Mouse (Mus musculus) olfactory bulb, adult 2 months (tissue): ENCODE data around the gene Bsx. TPM values are rescaled to one million over a fixed set of nuclear protein-coding genes. Genes with fewer than 3 reads are reported as not detected.

ENCODE experiments used
- H3K27ac ChIP-seq: fragments of 200-500 bp; 2 replicates; pipeline ENCODE4 v1.5.1; 2012; ENCODE audit warnings: low read depth, low read length; ENCODE audit not compliant: insufficient read depth
- H3K4me1 ChIP-seq: fragments of 200-500 bp; 2 replicates; pipeline ENCODE4 v1.6.1; 2012; ENCODE audit warnings: low read length; ENCODE audit not compliant: control insufficient read depth, insufficient read depth
- H3K4me3 ChIP-seq: fragments of 200-500 bp; 2 replicates; pipeline ENCODE4 v1.5.1; 2012; ENCODE audit warnings: mild to moderate bottlenecking, low read depth, low read length, moderate library complexity; ENCODE audit not compliant: insufficient read depth
- CTCF ChIP-seq: fragments of 200-500 bp; IDR thresholded peaks from 2 replicates; pipeline ENCODE4 v1.5.1; 2012; ENCODE audit warnings: low read depth, mild to moderate bottlenecking, low read length, moderate library complexity; ENCODE audit not compliant: insufficient read depth
- POLR2A ChIP-seq: fragments of 200-500 bp; IDR thresholded peaks from 2 replicates; pipeline ENCODE4 v1.6.1; 2012; ENCODE audit warnings: mild to moderate bottlenecking, low read depth, low read length, moderate library complexity; ENCODE audit not compliant: insufficient read depth
- WGBS: fragments of 180-500 bp; shearing (Covaris S2); methylation state at CpG from one replicate; pipeline ENCODE4 v1.1.7; 2018; 5-methylcytosine and 5-hydroxymethylcytosine counted together
- polyA plus RNA-seq: library from polyadenylated mRNA; stranded (reverse); fragments of >200 nt; gene quantifications from 2 replicates; pipeline ENCODE4 v1.2.4, GENCODE M21; 2012; ENCODE audit warnings: low replicate concordance; ENCODE audit not compliant: missing spikeins, insufficient read depth, insufficient read length

Bsx gene
- polyA plus RNA-seq, 1 experiment, result not detected

DNA sequence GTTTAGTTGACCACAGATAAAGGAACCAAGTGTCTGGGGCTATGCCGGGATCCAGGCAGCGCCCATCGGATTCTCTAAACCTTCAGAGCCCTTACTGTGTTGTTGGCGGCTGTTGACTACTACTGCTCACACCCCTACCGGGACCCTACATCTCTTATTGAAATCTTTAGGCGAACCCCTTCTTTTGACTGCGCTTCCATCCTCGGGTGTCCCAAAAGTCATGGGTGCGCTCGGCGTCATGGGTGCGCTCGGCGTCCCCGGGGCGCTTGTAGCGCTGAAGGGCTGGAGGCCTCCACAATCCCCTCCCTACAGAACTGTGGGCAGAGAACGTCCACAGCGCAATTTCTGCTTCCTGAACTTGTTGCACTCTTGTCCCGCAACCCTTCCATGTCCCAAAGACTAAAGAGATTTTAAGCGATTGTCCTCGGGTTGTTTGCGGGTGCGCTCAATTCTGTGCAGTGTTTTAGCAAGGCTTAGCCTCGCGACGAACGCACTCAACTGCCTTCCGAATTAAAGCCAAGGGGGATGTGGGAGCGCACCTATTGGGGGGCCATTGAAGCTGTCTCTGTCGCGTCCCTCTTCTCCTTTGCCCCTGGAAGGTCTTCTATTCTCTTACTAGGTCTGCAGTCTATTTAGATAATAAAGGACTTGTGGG is 4.5 kb downstream of the Bsx start:
- H3K4me3 ChIP-seq, result no peak overlapping the region
- peaks cover 6% of the 10 kb centered on the region for H3K4me1 ChIP-seq
- 3% methylated on average over 32 of the region's 32 CpGs for WGBS
- TF ChIP-seq POLR2A (no peak), CTCF (no peak)
- no peak overlapping the region for H3K27ac ChIP-seq

- no peak overlapping the region for H3K4me3 ChIP-seq
- TF ChIP-seq CTCF, result no peak
- no peak for TF ChIP-seq POLR2A
- WGBS, result 3% methylated on average over 14 of the region's 14 CpGs
- no peak overlapping the region for H3K27ac ChIP-seq
- H3K4me1 ChIP-seq, result peaks cover 6% of the 10 kb centered on the region
Measured at GRCm38 (mm10) chr9:40878998-40879397, 5.1 kb downstream of the Bsx start.

DNA sequence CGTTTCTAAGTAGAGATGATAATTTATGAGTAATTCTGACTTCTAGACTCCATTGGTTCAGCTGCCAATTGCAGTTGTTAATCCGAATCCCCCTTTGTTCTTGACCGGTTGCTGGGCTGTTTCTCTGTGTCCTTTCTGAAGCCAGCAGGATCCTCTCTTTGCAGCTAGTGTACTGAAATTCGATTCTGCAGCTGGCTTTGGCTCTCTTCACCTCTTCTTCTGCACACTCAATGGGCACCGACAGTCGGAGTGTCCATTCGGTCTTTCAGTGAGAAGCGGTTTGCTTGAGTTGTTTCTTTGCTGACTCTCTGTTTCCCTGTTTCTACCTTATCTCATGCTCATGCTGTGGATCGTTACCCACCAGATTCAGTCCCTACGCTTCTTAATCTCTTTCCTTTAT is 11.7 kb downstream of the Bsx start:
- no peak overlapping the region for H3K27ac ChIP-seq
- no peaks in the 10 kb centered on the region for H3K4me1 ChIP-seq
- WGBS, result 28% methylated on average over 10 of the region's 10 CpGs
- H3K4me3 ChIP-seq, result no peak overlapping the region
- TF ChIP-seq CTCF, result no peak
- no peak for TF ChIP-seq POLR2A

- 34% methylated on average over 12 of the region's 12 CpGs for whole genome bisulfite sequencing
- TF ChIP-seq CTCF (no peak), POLR2A (no peak)
- H3K4me1 ChIP-seq, result no peaks in the 10 kb centered on the region
- no peak overlapping the region for H3K4me3 ChIP-seq
- no peak overlapping the region for H3K27ac ChIP-seq
Measured at GRCm38 (mm10) chr9:40889389-40889788, 15.5 kb downstream of the Bsx start.

DNA sequence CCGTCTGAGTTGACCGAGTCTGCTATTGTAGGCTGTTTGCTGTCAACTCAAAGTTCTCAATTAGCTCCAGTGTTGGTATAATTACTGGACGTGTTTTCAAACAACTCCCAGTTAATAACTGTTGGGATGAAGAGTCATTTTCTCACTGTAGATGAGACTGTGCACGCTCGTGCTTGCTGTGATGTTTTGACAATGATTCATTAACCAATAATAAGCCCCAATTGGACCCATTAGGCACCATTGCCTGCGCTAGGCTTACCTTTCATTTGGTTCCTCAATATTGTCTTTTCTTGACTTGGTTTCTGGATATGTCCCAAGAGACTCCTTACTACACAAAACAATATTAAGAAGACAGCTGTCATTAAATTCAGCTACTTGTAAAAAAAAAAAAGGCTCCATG is 18.5 kb downstream of the Bsx start:
- WGBS, result 27% methylated on average over 6 of the region's 6 CpGs
- no peak overlapping the region for H3K27ac ChIP-seq
- no peaks in the 10 kb centered on the region for H3K4me1 ChIP-seq
- no peak for TF ChIP-seq CTCF
- no peak for TF ChIP-seq POLR2A
- H3K4me3 ChIP-seq, result no peak overlapping the region

DNA sequence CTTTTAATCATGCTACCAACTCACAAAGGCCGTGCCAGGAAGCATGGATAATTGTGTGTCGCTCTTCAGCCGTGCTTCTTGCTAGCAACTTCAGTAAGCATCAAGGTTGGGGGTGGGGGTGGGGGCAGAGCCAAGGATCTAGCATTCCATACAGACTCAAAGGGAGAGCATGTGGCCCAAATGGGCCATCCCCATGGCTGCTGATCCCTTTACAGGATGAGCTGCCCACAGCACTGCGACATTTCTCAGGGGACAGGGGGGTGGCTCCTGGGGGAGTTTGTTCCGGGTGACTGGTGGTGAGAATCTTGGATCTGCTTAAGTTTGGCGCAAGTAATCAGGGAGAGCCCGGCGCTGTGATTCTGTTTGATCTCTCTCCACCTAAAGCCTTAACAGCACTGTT is 33.5 kb downstream of the Bsx start:
- Histone ChIP-seq H3K4me3 (no peak overlapping the region), H3K4me1 (no peaks in the 10 kb centered on the region), H3K27ac (no peak overlapping the region)
- WGBS, result 39% methylated on average over 8 of the region's 8 CpGs
- TF ChIP-seq POLR2A (no peak), CTCF (no peak)

DNA sequence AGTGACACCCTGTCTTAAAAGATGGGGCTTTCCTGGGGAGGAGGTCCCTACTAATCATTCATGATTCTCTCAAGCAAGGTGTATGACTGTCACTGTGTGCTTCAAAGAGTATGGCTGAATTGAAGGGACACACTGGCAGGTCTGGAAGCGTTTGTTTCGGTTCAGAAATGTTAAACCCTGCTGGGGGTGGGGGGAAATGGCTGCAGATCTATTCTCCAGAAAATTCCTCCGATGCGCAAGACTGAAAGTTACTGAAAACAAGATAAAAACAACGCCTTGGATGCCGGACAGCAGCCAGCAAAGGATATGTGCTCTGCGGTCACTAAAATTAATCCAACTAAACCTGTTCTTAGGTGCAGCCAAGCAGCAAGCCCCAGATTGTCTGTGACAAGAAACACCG is 34.5 kb downstream of the Bsx start:
- H3K4me1 ChIP-seq, result no peaks in the 10 kb centered on the region
- 60% methylated on average over 8 of the region's 8 CpGs for WGBS
- no peak overlapping the region for H3K4me3 ChIP-seq
- H3K27ac ChIP-seq, result no peak overlapping the region
- no peak for TF ChIP-seq POLR2A
- no peak for TF ChIP-seq CTCF

DNA sequence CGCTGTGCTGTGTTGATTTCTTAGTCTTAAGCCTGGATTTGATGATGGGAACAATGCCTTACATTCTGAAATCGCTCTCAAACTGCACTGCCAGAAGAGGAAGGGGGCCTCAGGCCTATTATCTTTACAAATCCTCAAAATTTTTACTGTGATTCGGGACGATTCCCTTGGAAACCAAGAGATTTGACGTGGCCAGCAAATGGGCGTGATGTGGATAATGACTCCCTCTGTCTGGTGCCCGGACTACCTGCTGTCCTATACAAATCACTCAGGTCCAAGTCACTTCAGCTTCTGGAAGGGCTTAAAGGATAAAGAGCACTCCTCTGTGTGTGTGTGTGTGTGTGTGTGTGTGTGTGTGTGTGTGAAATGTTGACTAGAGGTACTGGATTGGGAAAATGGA is 35.0 kb downstream of the Bsx start:
- TF ChIP-seq CTCF, result no peak
- no peak for TF ChIP-seq POLR2A
- WGBS, result 58% methylated on average over 7 of the region's 7 CpGs

GRCm38 (mm10) chr9:40917871-40918613 is 44.1 kb downstream of the Bsx start:
- no peak overlapping the region for H3K4me3 ChIP-seq
- TF ChIP-seq POLR2A (no peak), CTCF (no peak)
- no peaks in the 10 kb centered on the region for H3K4me1 ChIP-seq
- no peak overlapping the region for H3K27ac ChIP-seq
- WGBS, result 35% methylated on average over 12 of the region's 12 CpGs

More for the DNA sequence above, 35.0 kb downstream of the Bsx start:
- Histone ChIP-seq H3K4me1 (no peaks in the 10 kb centered on the region), H3K27ac (no peak overlapping the region), H3K4me3 (no peak overlapping the region)
